Mouse (Mus musculus): Measurements from ENCODE around the gene Hsp90ab1. TPM values are rescaled to one million over a fixed set of nuclear protein-coding genes. Genes with fewer than 3 reads are reported as not detected.

Hsp90ab1 gene
- polyA plus RNA-seq, 1 experiment from 2014 or later, result 1,555 TPM

Other genes with a start within 250 kb of the Hsp90ab1 start
- gene Cdc5l, start 139.5 kb downstream of the Hsp90ab1 start, polyA plus RNA-seq (2015; fragmentation: Nextera tagmentation; extraction: Ambion mirVana), result 62.1 and 64.0 TPM in 2 replicates
- gene Spats1, start 97.9 kb downstream of the Hsp90ab1 start, polyA plus RNA-seq (2015; fragmentation: Nextera tagmentation; extraction: Ambion mirVana), result 1.8 and 2.2 TPM in 2 replicates
- gene Aars2, start 66.4 kb downstream of the Hsp90ab1 start, polyA plus RNA-seq (2015; fragmentation: Nextera tagmentation; extraction: Ambion mirVana), result 19.4 and 19.9 TPM in 2 replicates
- 4.3 and 5.2 TPM in 2 replicates for gene Tcte1, start 49.8 kb downstream of the Hsp90ab1 start, polyA plus RNA-seq (2015; fragmentation: Nextera tagmentation; extraction: Ambion mirVana)
- 27.4 and 31.9 TPM in 2 replicates for gene Tmem151b, start 23.6 kb downstream of the Hsp90ab1 start, polyA plus RNA-seq (2015; fragmentation: Nextera tagmentation; extraction: Ambion mirVana)
- 4.8 and 6.4 TPM in 2 replicates for gene Nfkbie, start 17.6 kb downstream of the Hsp90ab1 start, polyA plus RNA-seq (2015; fragmentation: Nextera tagmentation; extraction: Ambion mirVana)
- 89.9 and 90.4 TPM in 2 replicates for gene Slc35b2, start 9.4 kb downstream of the Hsp90ab1 start, polyA plus RNA-seq (2015; fragmentation: Nextera tagmentation; extraction: Ambion mirVana)
- 43.7 and 46.4 TPM in 2 replicates for gene Slc29a1, start 26.3 kb upstream of the Hsp90ab1 start, polyA plus RNA-seq (2015; fragmentation: Nextera tagmentation; extraction: Ambion mirVana)
- not detected in 2 replicates for gene Mymx, start 28.8 kb upstream of the Hsp90ab1 start, polyA plus RNA-seq (2015; fragmentation: Nextera tagmentation; extraction: Ambion mirVana)
- 0.58 and 1.00 TPM in 2 replicates for gene Capn11, start 86.1 kb upstream of the Hsp90ab1 start, polyA plus RNA-seq (2015; fragmentation: Nextera tagmentation; extraction: Ambion mirVana)
- gene Mrpl14, start 113.1 kb upstream of the Hsp90ab1 start, polyA plus RNA-seq (2015; fragmentation: Nextera tagmentation; extraction: Ambion mirVana), result 120 and 129 TPM in 2 replicates
- gene Tmem63b, start 113.6 kb upstream of the Hsp90ab1 start, polyA plus RNA-seq (2015; fragmentation: Nextera tagmentation; extraction: Ambion mirVana), result 149 and 155 TPM in 2 replicates
- gene 1600014C23Rik, start 160.6 kb upstream of the Hsp90ab1 start, polyA plus RNA-seq (2015; fragmentation: Nextera tagmentation; extraction: Ambion mirVana), result 0.43 TPM in 1 of 2 replicates, not detected in the other

Measured in hindbrain, embryonic 15.5 days (tissue).